Mouse (Mus musculus) heart, adult 2 months (tissue): ENCODE data around the gene Mbd3.

Experiments used
- CTCF ChIP-seq: fragments of 200-600 bp; IDR thresholded peaks from 2 replicates; pipeline ENCODE4 v1.8.1; 2022; ENCODE audit warnings: antibody characterized with exemption, mild to moderate bottlenecking, moderate library complexity
- POLR2A ChIP-seq: fragments of 200-500 bp; IDR thresholded peaks from 2 replicates; pipeline ENCODE4 v1.6.1; 2011; ENCODE audit warnings: mild to moderate bottlenecking, low read depth, low read length, control low read depth; ENCODE audit not compliant: insufficient read depth

- TF ChIP-seq CTCF (no peak), POLR2A (no peak)
Observed at GRCm38 (mm10) chr10:80363734-80364133, 35.6 kb downstream of the Mbd3 start.
